Comparison of ENCODE assay signal across 11 mouse cellular contexts in the genomic region with DNA sequence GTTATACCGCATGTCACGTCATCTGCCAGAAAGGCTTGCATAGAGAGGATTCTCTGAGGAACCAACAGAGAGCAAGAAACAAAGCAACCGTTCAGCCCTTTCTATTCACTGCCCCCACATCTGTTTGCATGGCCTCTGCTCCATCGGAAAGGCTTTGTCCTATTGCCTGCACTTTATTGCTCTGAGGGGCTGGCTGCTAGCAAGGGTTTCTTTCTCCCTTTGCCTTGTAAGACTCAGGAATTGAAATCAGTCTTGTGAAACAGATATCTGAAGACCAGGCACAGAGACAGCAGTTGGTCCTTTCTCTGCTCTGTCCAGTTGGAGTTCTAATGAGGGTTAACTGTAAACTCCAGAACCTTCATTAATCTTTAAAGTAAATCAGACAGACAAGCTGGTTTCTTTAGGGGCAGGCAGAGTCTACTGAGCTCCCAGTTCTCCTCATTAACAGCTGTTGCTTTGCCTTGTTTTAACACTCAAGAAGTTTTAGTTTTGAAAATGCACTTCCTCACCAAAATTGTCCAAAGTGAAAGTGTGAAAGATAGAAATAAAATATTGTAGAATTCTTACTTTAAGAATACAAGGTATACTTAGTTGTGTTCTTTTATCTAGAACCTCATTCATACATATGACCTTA.
DNase-seq lines count a peak whose midpoint lies in the region; ATAC-seq lines count a peak whose summit lies in the region.
"Had no signal": no experiment of that assay in that cellular context is flagged by ENCODE, and none has a peak within 500 bp of the region (broad histone marks: within the 10 kb centered on the region; RNA-seq: fewer than 3 reads in every experiment).

No protein-coding gene starts in this region.

- no peak overlapping the region for H3K4me2 ChIP-seq in lung, embryonic 16.5 days (ENCODE audit: low read depth, low read length)
- H3K4me2 ChIP-seq in hindbrain, embryonic 14.5 days (replicated peaks), result peak overlapping the region; percentile 11; the same call in 1 of the 2 replicates
- H3K4me2 ChIP-seq in midbrain, embryonic 13.5 days (replicated peaks), result peak overlapping the region; percentile 13; the same call in 1 of the 2 replicates

- DNase-seq in lung, postnatal 10 days, result no peak
- peak; percentile 41 for DNase-seq in hindbrain, embryonic 14.5 days (ENCODE audit: low spot score)
- peak; percentile 44 for DNase-seq in yolk sac, embryonic 10.5 days (ENCODE audit: low spot score)
- DNase-seq in heart, adult 8-10 months (ENCODE audit: low spot score), result no peak
- no peak for DNase-seq in urinary bladder, adult 2 months (ENCODE audit: low spot score)
- DNase-seq in layer of hippocampus, postnatal 14 days (ENCODE audit: low spot score in 2 of 2), result no peak
- DNase-seq: cerebellum, adult 18-20 months; heart, postnatal 10 days had no signal

- peak; percentile 25; the same call in 1 of the 2 replicates for ATAC-seq in lung, embryonic 16.5 days (ENCODE audit: low read depth)
- peak; percentile 65; the same call in 1 of the 2 replicates for ATAC-seq in hindbrain, embryonic 14.5 days (ENCODE audit: low FRiP score)
- ATAC-seq in midbrain, embryonic 13.5 days, result peak; percentile 54

- H3K27me3 ChIP-seq in lung, embryonic 16.5 days (ENCODE audit: control insufficient read depth, insufficient read depth, low read depth, low read length), result no peaks in the 10 kb centered on the region
- H3K27me3 ChIP-seq in hindbrain, embryonic 14.5 days (ENCODE audit: control insufficient read depth, insufficient read depth, low read length), result no peaks in the 10 kb centered on the region
- no peaks in the 10 kb centered on the region for H3K27me3 ChIP-seq in midbrain, embryonic 13.5 days
- H3K27me3 ChIP-seq: CH12.LX had no signal

- no peaks in the 10 kb centered on the region for H3K9me3 ChIP-seq in lung, embryonic 16.5 days (ENCODE audit: control insufficient read depth, low read length)
- no peaks in the 10 kb centered on the region for H3K9me3 ChIP-seq in hindbrain, embryonic 14.5 days (ENCODE audit: control insufficient read depth, low read length)
- no peaks in the 10 kb centered on the region for H3K9me3 ChIP-seq in midbrain, embryonic 13.5 days

- no peaks in the 10 kb centered on the region for H3K36me3 ChIP-seq in lung, embryonic 16.5 days (ENCODE audit: control insufficient read depth, insufficient read depth, low read length)
- H3K36me3 ChIP-seq in hindbrain, embryonic 14.5 days (replicated peaks; ENCODE audit: control insufficient read depth, insufficient read depth), result no peaks in the 10 kb centered on the region
- H3K36me3 ChIP-seq in midbrain, embryonic 13.5 days, result no peaks in the 10 kb centered on the region

- H3K4me3 ChIP-seq in lung, embryonic 16.5 days (ENCODE audit: low read length), result no peak overlapping the region
- H3K4me3 ChIP-seq in hindbrain, embryonic 14.5 days (replicated peaks; ENCODE audit: low read length), result no peak overlapping the region
- no peak overlapping the region for H3K4me3 ChIP-seq in midbrain, embryonic 13.5 days (replicated peaks)

- H3K9ac ChIP-seq in lung, embryonic 16.5 days (ENCODE audit: low read length), result no peak overlapping the region
- peak overlapping the region; percentile 31; the same call in 1 of the 2 replicates for H3K9ac ChIP-seq in hindbrain, embryonic 14.5 days
- no peak overlapping the region for H3K9ac ChIP-seq in midbrain, embryonic 13.5 days (replicated peaks)

- H3K4me1 ChIP-seq in lung, embryonic 16.5 days (replicated peaks; ENCODE audit: control insufficient read depth, insufficient read depth, low read length), result peaks cover 17% of the 10 kb centered on the region
- H3K4me1 ChIP-seq in hindbrain, embryonic 14.5 days (replicated peaks; ENCODE audit: control insufficient read depth, insufficient read depth, low read length), result peaks cover 22% of the 10 kb centered on the region
- H3K4me1 ChIP-seq in midbrain, embryonic 13.5 days (replicated peaks), result peaks cover 30% of the 10 kb centered on the region

- H3K27ac ChIP-seq in lung, embryonic 16.5 days (ENCODE audit: low read length), result peak overlapping the region; percentile 74
- H3K27ac ChIP-seq in hindbrain, embryonic 14.5 days, result peak overlapping the region; percentile 79
- peak overlapping the region; percentile 79 for H3K27ac ChIP-seq in midbrain, embryonic 13.5 days

- WGBS in lung, embryonic 16.5 days, result 19% methylated on average over 4 of the region's 4 CpGs
- WGBS in hindbrain, embryonic 14.5 days, result 4% methylated on average over 4 of the region's 4 CpGs
- 5% methylated on average over 4 of the region's 4 CpGs for WGBS in midbrain, embryonic 13.5 days

Comparison
In these comparisons a context has a peak if more than half of its experiments do, and no peak if none do; other contexts are left out.
1. DNase-seq: peak in hindbrain, embryonic 14.5 days (single experiment) and yolk sac, embryonic 10.5 days (single experiment); none in lung, postnatal 10 days (single experiment), heart, adult 8-10 months (single experiment), urinary bladder, adult 2 months (single experiment) and layer of hippocampus, postnatal 14 days (0 of 2).
2. Peak in every context shown above with its lines, with median percentiles within 50 percentile points of each other: ATAC-seq and H3K27ac ChIP-seq.